Mouse (Mus musculus) embryonic fibroblast, embryonic 13.5 days (primary cell): ENCODE measurements at regions not wholly inside any gene's neighbourhood (a gene's known extent, or its start where the extent isn't known, plus 50 kb on each side); places are given as distances from the start of the nearest gene placed in this dataset.

Experiments
- H3K27ac ChIP-seq: 2 replicates; pipeline ENCODE4 v1.5.1; 2012; ENCODE audit warnings: low read length, control low read depth, inconsistent platforms; ENCODE audit not compliant: insufficient read depth
- H3K4me1 ChIP-seq: 2 replicates; pipeline ENCODE4 v1.6.1; 2011; ENCODE audit warnings: low read length; ENCODE audit not compliant: control insufficient read depth, insufficient read depth
- H3K4me3 ChIP-seq: 2 replicates; pipeline ENCODE4 v1.5.1; 2011; ENCODE audit warnings: mild to moderate bottlenecking, control low read depth, low read length; ENCODE audit not compliant: insufficient read depth
- CTCF ChIP-seq: IDR thresholded peaks from 2 replicates; pipeline ENCODE4 v1.5.1; 2011; ENCODE audit warnings: mild to moderate bottlenecking, control low read depth, low read length, moderate library complexity, borderline replicate concordance; ENCODE audit not compliant: insufficient read depth
- POLR2A ChIP-seq: IDR thresholded peaks from 2 replicates; pipeline ENCODE4 v1.6.1; 2011; ENCODE audit warnings: low read depth, mild to moderate bottlenecking, control low read depth, low read length, moderate library complexity

DNA sequence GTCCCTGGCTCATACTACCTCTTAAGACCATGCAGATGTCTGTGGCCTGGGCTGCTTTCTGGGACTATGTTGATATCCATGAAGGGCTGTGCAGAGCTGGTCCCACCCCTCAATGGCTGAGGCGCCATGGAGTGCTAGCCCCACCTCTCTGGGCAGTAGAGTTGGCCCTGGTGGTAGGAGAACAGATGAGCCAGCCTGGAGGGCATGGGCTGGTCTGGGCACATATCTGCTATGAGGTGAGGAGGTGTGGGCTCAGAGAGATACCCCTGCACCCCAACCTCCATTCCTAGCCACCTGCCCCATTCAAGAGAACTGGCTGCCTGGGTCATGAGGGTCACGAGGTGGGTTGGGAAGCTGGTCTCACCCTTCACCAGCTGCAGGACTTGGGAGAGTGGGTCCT is 222.4 kb downstream of the Emp1 start:
- Histone ChIP-seq H3K4me3 (no peak overlapping the region), H3K27ac (no peak overlapping the region), H3K4me1 (no peaks in the 10 kb centered on the region)
- no peak for TF ChIP-seq POLR2A
- no peak for TF ChIP-seq CTCF

DNA sequence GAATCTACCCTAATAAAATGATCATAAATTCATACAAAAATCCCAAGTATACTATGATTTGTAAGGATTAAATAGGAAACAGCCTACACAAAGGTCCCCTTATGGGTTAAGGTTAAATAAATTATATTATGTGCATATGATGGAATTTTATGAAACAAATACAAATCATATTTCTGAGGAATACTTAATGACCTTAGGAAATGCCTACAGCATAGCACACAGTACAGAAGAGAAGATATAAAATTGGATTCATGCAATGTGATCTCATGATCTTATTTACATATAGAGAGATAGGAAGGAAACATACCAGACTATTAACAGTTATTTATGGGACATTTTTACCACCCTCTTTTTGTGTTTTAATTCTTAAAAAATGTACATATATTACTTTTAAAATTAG is 227.7 kb downstream of the Emp1 start:
- Histone ChIP-seq H3K4me1 (no peaks in the 10 kb centered on the region; the same call in 1 of the 2 replicates), H3K4me3 (no peak overlapping the region), H3K27ac (no peak overlapping the region)
- TF ChIP-seq POLR2A (no peak), CTCF (no peak)

GRCm38 (mm10) chr6:135591085-135591484 is 228.7 kb downstream of the Emp1 start:
- H3K4me3 ChIP-seq: no peak overlapping the region
- TF ChIP-seq POLR2A (no peak), CTCF (no peak)
- H3K27ac ChIP-seq: no peak overlapping the region
- H3K4me1 ChIP-seq: no peaks in the 10 kb centered on the region; the same call in 1 of the 2 replicates

- TF ChIP-seq CTCF (no peak), POLR2A (no peak)
- H3K27ac ChIP-seq: no peak overlapping the region
- no peak overlapping the region for H3K4me3 ChIP-seq
- no peaks in the 10 kb centered on the region for H3K4me1 ChIP-seq
Measured at GRCm38 (mm10) chr6:135596358-135596757, 234.0 kb downstream of the Emp1 start.

DNA sequence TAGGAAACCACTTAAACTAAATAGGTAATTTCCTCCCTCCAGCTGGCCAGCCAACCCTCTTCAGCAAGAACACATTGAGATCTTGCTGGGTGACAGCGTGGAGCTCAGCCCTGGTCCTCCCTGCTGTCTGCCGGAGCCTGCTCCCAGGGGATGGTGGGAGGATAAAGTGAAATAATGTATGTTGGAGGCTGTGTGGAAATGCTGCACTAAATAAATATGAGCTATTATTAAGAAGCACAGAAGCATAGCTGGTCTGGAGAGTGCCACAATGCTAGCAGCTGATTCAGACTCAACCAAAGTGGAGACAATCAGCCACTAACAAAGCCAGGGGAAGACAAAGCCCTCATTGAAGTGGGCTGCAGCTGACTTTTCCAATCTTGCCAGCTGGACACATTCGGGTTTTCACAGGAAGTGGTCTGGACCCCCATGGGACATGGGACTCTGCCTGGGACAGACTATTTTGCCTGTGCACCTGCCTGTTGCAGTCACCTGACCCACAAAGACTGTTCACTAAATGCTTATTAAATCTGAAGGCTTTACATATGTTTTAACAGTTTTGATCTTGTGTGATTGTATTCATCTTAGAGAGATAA is 248.3 kb downstream of the Emp1 start:
- no peak for TF ChIP-seq CTCF
- TF ChIP-seq POLR2A: no peak
- no peaks in the 10 kb centered on the region for H3K4me1 ChIP-seq
- no peak overlapping the region for H3K27ac ChIP-seq
- H3K4me3 ChIP-seq: no peak overlapping the region

DNA sequence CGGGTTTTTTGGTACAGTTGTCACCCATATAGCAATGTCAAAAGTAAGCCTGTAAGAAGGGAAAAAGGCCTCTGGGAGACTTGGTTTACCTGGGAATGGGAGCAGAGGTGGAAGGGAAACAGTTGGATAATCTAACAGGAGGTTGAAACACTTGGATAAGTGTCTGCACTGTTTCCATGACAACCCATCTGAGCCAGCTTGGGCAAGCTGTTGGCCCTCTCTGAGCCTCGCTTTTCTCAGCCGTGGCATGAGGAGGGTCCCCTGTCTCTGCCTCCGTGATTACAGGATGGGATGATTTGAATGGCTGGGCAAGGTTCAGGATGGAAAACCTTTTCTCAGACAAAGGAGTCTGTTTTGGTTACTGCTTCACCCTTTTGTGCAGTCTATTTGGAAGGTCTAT is 265.6 kb downstream of the Emp1 start:
- Histone ChIP-seq H3K27ac (no peak overlapping the region), H3K4me1 (no peaks in the 10 kb centered on the region), H3K4me3 (no peak overlapping the region)
- TF ChIP-seq POLR2A: no peak

DNA sequence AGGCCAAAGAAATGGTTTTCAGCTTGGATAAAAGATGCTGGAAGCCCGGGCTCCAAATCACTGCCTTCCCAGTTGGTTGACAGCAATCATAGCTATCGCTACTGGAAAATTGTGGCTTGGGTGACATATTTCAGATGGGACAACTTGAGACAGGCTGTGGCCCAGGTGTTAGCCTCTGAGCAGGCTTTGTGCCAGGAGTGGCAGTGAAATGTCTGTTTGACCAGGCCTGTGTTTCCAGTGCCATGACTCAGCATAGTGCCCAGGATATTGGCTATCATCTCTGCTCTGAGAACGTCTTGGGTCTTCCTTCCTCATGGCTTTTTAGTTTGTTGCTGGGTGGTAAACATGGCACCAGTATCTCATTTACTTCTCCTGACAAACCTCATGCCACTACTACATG is 266.9 kb downstream of the Emp1 start:
- no peaks in the 10 kb centered on the region for H3K4me1 ChIP-seq
- TF ChIP-seq POLR2A (no peak), CTCF (no peak)
- H3K27ac ChIP-seq: no peak overlapping the region
- H3K4me3 ChIP-seq: no peak overlapping the region

DNA sequence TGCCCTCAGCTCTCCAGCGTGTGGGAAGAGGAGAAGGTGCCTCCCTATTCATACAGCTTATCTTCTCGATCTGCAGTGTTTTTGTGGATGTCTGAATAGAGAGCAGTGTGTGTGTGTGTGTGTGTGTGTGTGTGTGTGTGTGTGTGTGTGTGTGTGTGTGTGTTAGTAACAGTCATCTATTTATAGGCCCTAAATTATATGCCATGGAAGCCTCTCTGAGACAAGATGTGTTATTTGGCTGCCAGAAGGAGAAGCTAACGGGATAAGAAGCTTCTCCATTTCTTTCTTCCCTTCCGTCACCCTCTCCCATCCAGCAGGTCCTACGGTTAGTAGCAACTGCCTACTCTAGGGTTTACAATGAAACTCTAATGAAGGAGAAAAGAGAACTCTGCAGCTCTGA is 270.3 kb downstream of the Emp1 start:
- Histone ChIP-seq H3K27ac (no peak overlapping the region), H3K4me1 (no peaks in the 10 kb centered on the region), H3K4me3 (no peak overlapping the region)
- no peak for TF ChIP-seq POLR2A
- TF ChIP-seq CTCF: no peak

- H3K27ac ChIP-seq: no peak overlapping the region
- H3K4me1 ChIP-seq: no peaks in the 10 kb centered on the region
- TF ChIP-seq CTCF: no peak
- no peak for TF ChIP-seq POLR2A
- no peak overlapping the region for H3K4me3 ChIP-seq
Measured at GRCm38 (mm10) chr6:135636648-135637047, 274.3 kb downstream of the Emp1 start.

- H3K4me3 ChIP-seq: no peak overlapping the region
- TF ChIP-seq CTCF (no peak), POLR2A (no peak)
- H3K27ac ChIP-seq: no peak overlapping the region
- H3K4me1 ChIP-seq: no peaks in the 10 kb centered on the region
Measured at GRCm38 (mm10) chr6:135642711-135643110, 280.4 kb downstream of the Emp1 start.

DNA sequence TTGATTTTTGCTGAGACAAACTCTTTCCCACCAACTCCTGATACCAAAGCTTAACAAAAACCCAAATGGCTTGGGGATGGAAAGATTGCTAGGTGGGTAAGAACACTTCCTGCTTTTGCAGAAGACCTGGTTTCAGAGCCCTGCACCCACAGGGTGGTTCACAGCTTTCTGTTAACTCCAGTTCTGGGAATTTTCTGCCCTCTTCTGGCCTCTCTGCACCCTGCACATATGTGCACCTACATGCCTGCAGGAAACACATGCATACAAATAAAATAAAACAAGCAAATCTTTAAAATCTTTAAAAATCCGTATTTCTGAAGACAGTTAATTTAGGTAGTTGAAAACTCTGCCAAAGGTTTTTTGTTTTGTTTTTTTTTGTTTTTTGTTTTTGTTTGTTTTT is 283.8 kb downstream of the Emp1 start:
- Histone ChIP-seq H3K4me3 (no peak overlapping the region), H3K27ac (no peak overlapping the region), H3K4me1 (no peaks in the 10 kb centered on the region)
- no peak for TF ChIP-seq POLR2A
- TF ChIP-seq CTCF: no peak
